11 mouse cellular contexts compared by ENCODE assay signal in the genomic region with DNA sequence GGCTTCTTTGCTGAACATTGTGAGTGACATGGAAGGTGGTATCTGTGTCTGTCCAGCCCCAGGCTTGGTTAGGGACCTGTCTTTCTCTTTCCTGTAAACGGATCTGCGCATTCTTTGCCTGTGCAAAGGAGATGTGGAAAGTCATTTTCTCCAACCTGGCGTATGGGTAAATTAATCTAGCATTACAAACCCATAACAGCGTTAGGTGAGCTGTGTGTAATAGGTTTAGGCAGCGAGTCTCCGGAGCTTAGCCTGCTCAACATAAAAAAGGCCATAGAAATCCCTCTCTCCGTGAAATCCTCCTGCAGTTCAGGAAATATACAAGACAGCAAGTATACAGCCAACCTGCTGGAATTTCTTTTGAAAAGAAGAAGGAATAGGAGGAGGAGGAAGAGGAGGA. TPM values are rescaled to one million over a fixed set of nuclear protein-coding genes. Genes with fewer than 3 reads are reported as not detected.
DNase-seq lines count a peak whose midpoint lies in the region; ATAC-seq and TF ChIP-seq lines count a peak whose summit lies in the region.
"Had no signal": no experiment of that assay in that cellular context is flagged by ENCODE, and none has a peak within 500 bp of the region (broad histone marks: within the 10 kb centered on the region; RNA-seq: fewer than 3 reads in every experiment).

No protein-coding gene starts in this region.

- no peak for ATAC-seq in intestine, postnatal 0 days
- ATAC-seq in intestine, embryonic 16.5 days, result no peak
- 0 out of 2 replicates have a peak, but pooled peaks have one; percentile 32 for ATAC-seq in embryonic facial prominence, embryonic 13.5 days (ENCODE audit: insufficient number of reproducible peaks, insufficient read depth, low FRiP score, low TSS enrichment, low read depth)
- ATAC-seq in forebrain, embryonic 15.5 days (replicated peaks), result peak; percentile 71
- ATAC-seq: inflammation-experienced regulatory T-cells, adult 6 months had no signal

- H3K4me3 ChIP-seq in intestine, postnatal 0 days (ENCODE audit: low read depth, low read length), result no peak overlapping the region
- H3K4me3 ChIP-seq in intestine, embryonic 16.5 days (ENCODE audit: low read length), result no peak overlapping the region
- no peak overlapping the region for H3K4me3 ChIP-seq in embryonic facial prominence, embryonic 13.5 days
- no peak overlapping the region for H3K4me3 ChIP-seq in forebrain, embryonic 15.5 days

- no peaks in the 10 kb centered on the region for H3K9me3 ChIP-seq in intestine, postnatal 0 days (ENCODE audit: control insufficient read depth)
- H3K9me3 ChIP-seq in intestine, embryonic 16.5 days (ENCODE audit: control insufficient read depth, low read length), result no peaks in the 10 kb centered on the region
- H3K9me3 ChIP-seq in embryonic facial prominence, embryonic 13.5 days, result no peaks in the 10 kb centered on the region
- H3K9me3 ChIP-seq in forebrain, embryonic 15.5 days, result no peaks in the 10 kb centered on the region

- H3K4me2 ChIP-seq in intestine, postnatal 0 days (replicated peaks; ENCODE audit: low read depth), result 0 out of 2 replicates have a peak overlapping the region, but pooled peaks have one; percentile 21
- no peak overlapping the region for H3K4me2 ChIP-seq in intestine, embryonic 16.5 days (ENCODE audit: low read depth, low read length)
- no peak overlapping the region for H3K4me2 ChIP-seq in embryonic facial prominence, embryonic 13.5 days
- no peak overlapping the region; the same call in 1 of the 2 replicates for H3K4me2 ChIP-seq in forebrain, embryonic 15.5 days (replicated peaks)

- intact Hi-C loops in gastrocnemius, postnatal 36 days (cut with DNase I), result no loop called here

- H3K27ac ChIP-seq in intestine, postnatal 0 days (ENCODE audit: low read depth, low read length), result no peak overlapping the region
- H3K27ac ChIP-seq in intestine, embryonic 16.5 days (ENCODE audit: low read length), result no peak overlapping the region
- peak overlapping the region; percentile 66 for H3K27ac ChIP-seq in embryonic facial prominence, embryonic 13.5 days
- H3K27ac ChIP-seq in forebrain, embryonic 15.5 days (replicated peaks), result peak overlapping the region; percentile 58

- H3K36me3 ChIP-seq in intestine, postnatal 0 days (ENCODE audit: control insufficient read depth, insufficient read depth), result no peaks in the 10 kb centered on the region
- no peaks in the 10 kb centered on the region for H3K36me3 ChIP-seq in intestine, embryonic 16.5 days (ENCODE audit: control insufficient read depth, insufficient read depth, low read length)
- no peaks in the 10 kb centered on the region for H3K36me3 ChIP-seq in embryonic facial prominence, embryonic 13.5 days
- H3K36me3 ChIP-seq in forebrain, embryonic 15.5 days, result no peaks in the 10 kb centered on the region

- no peaks in the 10 kb centered on the region for H3K27me3 ChIP-seq in intestine, postnatal 0 days (replicated peaks; ENCODE audit: control insufficient read depth, insufficient read depth, low read length)
- no peaks in the 10 kb centered on the region for H3K27me3 ChIP-seq in intestine, embryonic 16.5 days (replicated peaks; ENCODE audit: control insufficient read depth, insufficient read depth, low read length)
- no peaks in the 10 kb centered on the region for H3K27me3 ChIP-seq in embryonic facial prominence, embryonic 13.5 days
- H3K27me3 ChIP-seq in forebrain, embryonic 15.5 days, result no peaks in the 10 kb centered on the region

- no peak overlapping the region for H3K9ac ChIP-seq in intestine, postnatal 0 days (ENCODE audit: low read depth, low read length)
- no peak overlapping the region for H3K9ac ChIP-seq in intestine, embryonic 16.5 days (ENCODE audit: low read depth, low read length)
- H3K9ac ChIP-seq in embryonic facial prominence, embryonic 13.5 days, result no peak overlapping the region
- H3K9ac ChIP-seq in forebrain, embryonic 15.5 days (replicated peaks), result no peak overlapping the region

- no peak for TF ChIP-seq CTCF in intestine, postnatal 0 days (IDR thresholded peaks at IDR 0.05; ENCODE audit: low read depth)

- H3K4me1 ChIP-seq in intestine, postnatal 0 days (replicated peaks; ENCODE audit: control insufficient read depth, insufficient read depth, low read length), result 0 out of 2 replicates have a peak, but pooled peaks cover 5% of the 10 kb centered on the region
- peaks cover 6% of the 10 kb centered on the region for H3K4me1 ChIP-seq in intestine, embryonic 16.5 days (ENCODE audit: control insufficient read depth, insufficient read depth, low read length)
- H3K4me1 ChIP-seq in embryonic facial prominence, embryonic 13.5 days, result peaks cover 17% of the 10 kb centered on the region
- peaks cover 17% of the 10 kb centered on the region; the same call in 1 of the 2 replicates for H3K4me1 ChIP-seq in forebrain, embryonic 15.5 days

- 81% methylated on average over 7 of the region's 7 CpGs for WGBS in intestine, postnatal 0 days
- WGBS in intestine, embryonic 16.5 days, result 72% methylated on average over 7 of the region's 7 CpGs
- WGBS in embryonic facial prominence, embryonic 13.5 days, result 34% methylated on average over 7 of the region's 7 CpGs
- WGBS in forebrain, embryonic 15.5 days, result 16% methylated on average over 7 of the region's 7 CpGs

- peak; percentile 46 for DNase-seq in retina, embryonic 14.5 days (ENCODE audit: low spot score)
- DNase-seq in adrenal gland, postnatal 14 days, result no peak
- no peak for DNase-seq in gastrocnemius, postnatal 36 days
- DNase-seq: cerebellum, adult 11-12 months; lung, adult 2 months; lung, postnatal 4 days had no signal

RNA-seq across cellular contexts. Expression of a gene that starts 9.0 kb away (rescaled TPM):
- 1.9 and 2.4 TPM in 2 replicates for polyA plus RNA-seq in intestine, postnatal 0 days (2015; fragmentation: Nextera tagmentation; extraction: Ambion mirVana)
- polyA plus RNA-seq in intestine, embryonic 16.5 days (2015; fragmentation: Nextera tagmentation; extraction: Ambion mirVana), result 4.7 and 5.5 TPM in 2 replicates
- polyA plus RNA-seq in embryonic facial prominence, embryonic 13.5 days (2015; fragmentation: Nextera tagmentation; extraction: Ambion mirVana), result 20.7 and 21.4 TPM in 2 replicates
- 15.0 and 18.2 TPM in 2 replicates for polyA plus RNA-seq in forebrain, embryonic 15.5 days (2015; fragmentation: Nextera tagmentation; extraction: Ambion mirVana)
- total RNA-seq in adrenal gland, postnatal 14 days (2021), result 22.1 and 24.4 TPM in 2 replicates
- 10 to 100 TPM; 12.8 to 14.0 TPM for total RNA-seq in gastrocnemius, postnatal 36 days (2021)

Comparison
In these comparisons a context has a peak if more than half of its experiments do, and no peak if none do; other contexts are left out.
1. ATAC-seq: peak in embryonic facial prominence, embryonic 13.5 days (single experiment) and forebrain, embryonic 15.5 days (single experiment); none in intestine, postnatal 0 days (single experiment) and intestine, embryonic 16.5 days (single experiment).
2. H3K27ac ChIP-seq: peak in embryonic facial prominence, embryonic 13.5 days (single experiment) and forebrain, embryonic 15.5 days (single experiment); none in intestine, postnatal 0 days (single experiment) and intestine, embryonic 16.5 days (single experiment).